Mouse (Mus musculus) megakaryocyte, embryonic 14.5 days (primary cell): Measurements from ENCODE around the gene Gpbar1. TPM values are rescaled to one million over a fixed set of nuclear protein-coding genes. Genes with fewer than 3 reads are reported as not detected.
"Not testable (repeated sequence)": the region's sequence is repeated elsewhere in the genome, so short reads cannot be mapped to it uniquely, and the experiment has no call there.

Experiments used
- H3K27me3 ChIP-seq: replicated peaks from 2 replicates; pipeline ENCODE3; 2012; ENCODE audit warnings: inconsistent platforms
- H3K36me3 ChIP-seq: replicated peaks from 2 replicates; pipeline ENCODE3; 2012; ENCODE audit warnings: low read length, inconsistent platforms, mixed read lengths
- H3K4me1 ChIP-seq: 2 replicates; pipeline ENCODE4 v1.6.1; 2012; ENCODE audit warnings: inconsistent platforms
- H3K4me3 ChIP-seq: replicated peaks from 2 replicates; pipeline ENCODE3; 2012; ENCODE audit warnings: moderate library complexity, mild to moderate bottlenecking, inconsistent platforms
- H3K9me3 ChIP-seq: 2 replicates; pipeline ENCODE4 v1.6.1; 2012; ENCODE audit warnings: inconsistent platforms
- FLI1 ChIP-seq: IDR thresholded peaks from 2 replicates; pipeline ENCODE4 v1.6.1; 2012; ENCODE audit warnings: low read length, inconsistent platforms, mixed read lengths
- GATA1 ChIP-seq: IDR thresholded peaks from 3 replicates; pipeline ENCODE4 v1.6.1; 2012; ENCODE audit warnings: mixed read lengths, low read length, inconsistent platforms, borderline replicate concordance
- polyA plus RNA-seq: library from polyadenylated mRNA; stranded (reverse); fragments of >175 nt; gene quantifications from 2 replicates; pipeline ENCODE4 v1.2.3, GENCODE M21; 2012; ENCODE audit warnings: low replicate concordance; ENCODE audit not compliant: insufficient read depth

Gene Gpbar1
- polyA plus RNA-seq, 1 experiment, result 0.28 TPM

DNA sequence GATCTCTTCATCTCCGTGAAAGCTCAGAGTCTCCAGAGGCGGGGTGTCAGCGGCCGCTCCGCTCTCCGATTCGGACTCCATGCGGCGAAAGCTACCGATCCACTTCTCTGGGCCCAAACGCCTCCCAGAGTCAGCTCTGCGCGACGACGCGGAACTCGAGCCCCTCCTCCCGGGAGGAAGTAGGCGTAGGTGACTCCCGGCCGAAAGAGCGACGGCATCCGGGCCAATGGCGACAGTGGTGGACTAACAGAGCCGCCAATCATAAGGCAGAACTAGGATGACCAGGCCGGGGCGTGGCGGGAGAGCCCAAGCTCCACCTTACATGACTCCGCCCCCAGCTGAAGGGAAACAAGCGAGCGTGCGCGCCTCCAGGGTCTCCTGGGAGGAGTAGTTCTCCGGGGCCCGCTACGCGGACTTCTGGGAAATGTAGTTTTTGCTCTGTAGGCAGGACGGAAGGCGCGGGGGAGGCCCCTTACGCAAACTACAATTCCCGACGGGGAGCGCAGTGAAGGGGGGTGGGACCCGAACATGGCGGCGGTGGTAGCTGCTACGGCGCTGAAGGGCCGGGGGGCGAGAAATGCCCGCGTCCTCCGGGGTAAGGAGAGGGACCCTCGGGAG lies 6.3 kb downstream of the Gpbar1 start, which contains the start of the genes Aamp and Pnkd:
Gene Aamp, minus strand, starts transcription at position 196 of the 618 bp plus-strand sequence.
Gene Pnkd, plus strand, starts transcription at position 388 of the 618 bp plus-strand sequence.
- TF ChIP-seq FLI1, result no peak
- TF ChIP-seq GATA1, result no peak
- no peaks in the 10 kb centered on the region for H3K27me3 ChIP-seq
- H3K36me3 ChIP-seq, result peaks cover 70% of the 10 kb centered on the region
- no peaks in the 10 kb centered on the region for H3K9me3 ChIP-seq
- peaks cover 79% of the 10 kb centered on the region for H3K4me1 ChIP-seq
- peak within 1 kb of the TSS; percentile 95 for H3K4me3 ChIP-seq

GRCm38 (mm10) chr1:74285212-74286010 lies 7.1 kb downstream of the Gpbar1 start:
- TF ChIP-seq GATA1, result no peak
- TF ChIP-seq FLI1, result no peak

GRCm38 (mm10) chr1:74286869-74287607 lies 8.7 kb downstream of the Gpbar1 start:
- H3K4me1 ChIP-seq, result peaks cover 85% of the 10 kb centered on the region
- peaks cover 70% of the 10 kb centered on the region for H3K36me3 ChIP-seq
- not testable (repeated sequence) for H3K9me3 ChIP-seq, H3K27me3 ChIP-seq
- H3K4me3 ChIP-seq, result peak overlapping the region; percentile 14

More at GRCm38 (mm10) chr1:74285212-74286010, 7.1 kb downstream of the Gpbar1 start:
- peak overlapping the region; percentile 95 for H3K4me3 ChIP-seq
- H3K4me1 ChIP-seq, result peaks cover 80% of the 10 kb centered on the region
- no peaks in the 10 kb centered on the region for H3K9me3 ChIP-seq
- H3K27me3 ChIP-seq, result no peaks in the 10 kb centered on the region
- H3K36me3 ChIP-seq, result peaks cover 70% of the 10 kb centered on the region

DNA sequence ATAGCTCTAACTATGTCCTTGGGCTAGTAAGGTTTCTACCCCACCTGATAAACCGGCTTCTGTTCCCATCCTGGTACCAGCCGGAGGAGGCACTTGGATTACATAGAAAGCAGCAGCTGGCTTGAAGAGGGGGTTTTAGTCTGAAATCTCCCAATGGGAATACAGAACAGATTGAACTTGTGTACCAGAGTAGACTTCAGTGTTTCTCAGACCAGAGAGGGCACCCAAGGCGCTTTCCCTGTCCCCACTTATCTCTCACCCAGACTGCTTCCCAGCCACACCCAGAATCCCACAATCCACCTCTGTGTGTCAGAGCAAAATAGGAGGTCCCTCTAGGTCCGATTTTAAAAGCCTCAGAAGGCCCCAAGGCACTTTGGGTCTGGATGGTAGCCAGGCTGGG lies 10.0 kb downstream of the Gpbar1 start:
- no peaks in the 10 kb centered on the region for H3K9me3 ChIP-seq
- H3K4me1 ChIP-seq, result peaks cover 87% of the 10 kb centered on the region
- H3K27me3 ChIP-seq, result no peaks in the 10 kb centered on the region
- H3K4me3 ChIP-seq, result no peak overlapping the region
- no peak for TF ChIP-seq GATA1
- no peak for TF ChIP-seq FLI1
- H3K36me3 ChIP-seq, result peaks cover 70% of the 10 kb centered on the region

DNA sequence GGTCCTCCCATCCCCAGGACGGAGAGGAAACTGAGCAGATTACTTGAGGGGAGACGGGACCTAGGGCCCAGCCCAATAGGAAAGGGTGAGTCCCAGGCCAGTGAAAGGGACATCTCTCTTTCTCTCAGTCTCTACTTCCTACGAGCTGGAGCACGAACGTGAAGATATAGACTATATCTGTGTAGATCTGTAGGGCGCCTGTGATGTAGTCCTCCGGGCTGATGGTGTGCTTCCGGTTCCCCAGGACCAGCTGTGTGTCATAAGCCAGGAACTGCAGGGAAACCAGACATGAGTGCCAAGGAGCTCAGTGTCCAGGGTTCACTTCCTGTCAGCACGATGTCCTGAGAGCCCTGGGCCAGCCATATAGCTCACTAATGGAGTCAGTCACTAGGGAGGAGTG lies 10.9 kb downstream of the Gpbar1 start:
- no peaks in the 10 kb centered on the region for H3K9me3 ChIP-seq
- H3K36me3 ChIP-seq, result peaks cover 77% of the 10 kb centered on the region
- no peaks in the 10 kb centered on the region for H3K27me3 ChIP-seq
- H3K4me1 ChIP-seq, result peaks cover 87% of the 10 kb centered on the region
- TF ChIP-seq GATA1 (no peak), FLI1 (no peak)
- no peak overlapping the region for H3K4me3 ChIP-seq

DNA sequence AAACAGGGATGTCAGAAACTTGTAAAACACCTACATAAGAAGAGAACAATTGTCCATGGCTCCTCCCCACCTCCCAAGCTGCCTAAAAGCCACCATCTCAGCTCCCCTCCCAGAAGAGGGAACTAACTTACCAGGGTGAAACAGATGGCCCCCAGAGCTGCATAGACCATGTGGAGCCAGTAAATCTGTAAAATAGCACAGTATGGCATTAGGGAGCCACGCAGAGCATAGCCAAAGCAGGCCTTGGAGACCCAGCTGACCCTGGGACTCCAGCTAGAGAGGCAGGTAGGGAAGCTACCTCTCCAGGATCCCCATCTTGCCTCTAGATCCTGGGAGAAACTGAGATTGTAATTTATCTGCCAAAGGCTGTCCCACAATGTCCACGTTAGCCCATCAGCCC lies 11.4 kb downstream of the Gpbar1 start:
- Histone ChIP-seq H3K36me3 (peaks cover 80% of the 10 kb centered on the region), H3K9me3 (no peaks in the 10 kb centered on the region), H3K27me3 (no peaks in the 10 kb centered on the region), H3K4me1 (peaks cover 92% of the 10 kb centered on the region), H3K4me3 (no peak overlapping the region)
- TF ChIP-seq GATA1, result no peak
- TF ChIP-seq FLI1, result no peak

GRCm38 (mm10) chr1:74290141-74290540 lies 11.8 kb downstream of the Gpbar1 start:
- Histone ChIP-seq H3K9me3 (no peaks in the 10 kb centered on the region), H3K36me3 (peaks cover 84% of the 10 kb centered on the region)

DNA sequence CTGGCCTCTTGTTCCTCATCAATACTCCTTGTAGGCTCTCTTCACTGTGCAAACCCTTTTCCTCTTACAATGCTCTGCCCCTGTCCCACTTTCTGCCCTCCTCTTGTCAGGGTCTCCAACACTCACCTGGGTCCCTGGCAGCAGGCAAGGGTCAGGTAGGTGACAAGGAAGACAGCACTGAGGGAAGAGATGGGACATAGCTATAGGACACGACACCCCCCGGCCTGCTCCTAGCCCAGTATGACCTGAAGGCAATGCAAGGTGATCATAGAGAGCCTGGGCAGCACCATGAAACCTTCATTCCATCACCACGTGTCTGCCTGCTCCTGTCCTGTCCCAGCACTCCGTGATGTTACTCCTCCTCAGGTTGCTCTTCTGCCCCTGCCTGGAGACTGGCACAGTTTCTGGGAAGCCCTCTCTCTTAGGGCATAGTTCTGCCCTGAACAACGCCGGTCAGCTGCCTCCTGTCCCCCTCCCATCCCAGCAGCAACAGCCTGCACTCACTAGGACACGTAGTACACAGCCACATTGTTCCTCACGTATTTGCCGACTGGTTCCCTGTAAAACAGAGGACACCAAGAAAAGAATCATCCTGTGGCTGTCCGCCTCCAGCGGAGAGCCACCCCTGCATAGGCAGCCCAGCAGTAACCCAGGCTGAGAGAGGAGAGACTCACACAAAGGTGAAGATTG lies 14.1 kb downstream of the Gpbar1 start:
- peaks cover 98% of the 10 kb centered on the region for H3K4me1 ChIP-seq
- no peaks in the 10 kb centered on the region for H3K9me3 ChIP-seq
- no peak overlapping the region for H3K4me3 ChIP-seq
- H3K27me3 ChIP-seq, result no peaks in the 10 kb centered on the region
- TF ChIP-seq FLI1 (no peak), GATA1 (no peak)
- H3K36me3 ChIP-seq, result peaks cover 85% of the 10 kb centered on the region

More at GRCm38 (mm10) chr1:74290141-74290540, 11.8 kb downstream of the Gpbar1 start:
- Histone ChIP-seq H3K27me3 (no peaks in the 10 kb centered on the region), H3K4me3 (no peak overlapping the region), H3K4me1 (peaks cover 96% of the 10 kb centered on the region)
- TF ChIP-seq FLI1 (no peak), GATA1 (no peak)

GRCm38 (mm10) chr1:74293306-74293960 lies 15.1 kb downstream of the Gpbar1 start:
- Histone ChIP-seq H3K36me3 (peaks cover 85% of the 10 kb centered on the region), H3K4me1 (peaks cover 100% of the 10 kb centered on the region), H3K4me3 (peak overlapping the region; percentile 72), H3K27me3 (no peaks in the 10 kb centered on the region), H3K9me3 (no peaks in the 10 kb centered on the region)
- TF ChIP-seq GATA1, result no peak
- no peak for TF ChIP-seq FLI1
